Mouse (Mus musculus) embryonic facial prominence, embryonic 11.5 days (tissue): ENCODE data around the gene 4833439L19Rik. TPM values are rescaled to one million over a fixed set of nuclear protein-coding genes. Genes with fewer than 3 reads are reported as not detected.
"Not testable (repeated sequence)": the region's sequence is repeated elsewhere in the genome, so short reads cannot be mapped to it uniquely, and the experiment has no call there.

Experiments used
- ATAC-seq: fragments of 200-750 bp; cut with Nextera tagmentation; replicated peaks from 2 replicates; pipeline ENCODE4 v1.8.0; 2017; ENCODE audit warnings: low read depth; ENCODE audit not compliant: insufficient number of reproducible peaks, low FRiP score, low TSS enrichment
- DNase-seq: peaks from one replicate; pipeline ENCODE4 v3.0.0-alpha.2; 2015; ENCODE audit warnings: low spot score
- H3K27ac ChIP-seq: fragments of 300-500 bp; sonication (generic); replicated peaks from 2 replicates; pipeline ENCODE4 v1.5.1; 2014; ENCODE audit warnings: mild to moderate bottlenecking, low read depth, low read length, control low read depth
- H3K27me3 ChIP-seq: fragments of 300-500 bp; sonication (generic); 2 replicates; pipeline ENCODE4 v1.6.1; 2014; ENCODE audit warnings: mild to moderate bottlenecking, low read length, moderate library complexity, mixed read lengths; ENCODE audit not compliant: control insufficient read depth, insufficient read depth
- H3K36me3 ChIP-seq: fragments of 300-500 bp; sonication (generic); replicated peaks from 2 replicates; pipeline ENCODE4 v1.6.1; 2014; ENCODE audit warnings: low read depth, mild to moderate bottlenecking, low read length, moderate library complexity, mixed read lengths; ENCODE audit not compliant: control insufficient read depth, insufficient read depth
- H3K4me1 ChIP-seq: fragments of 300-500 bp; sonication (generic); 2 replicates; pipeline ENCODE4 v1.6.1; 2014; ENCODE audit warnings: low read length, mixed read lengths; ENCODE audit not compliant: control insufficient read depth, insufficient read depth
- H3K4me2 ChIP-seq: fragments of 300-500 bp; sonication (generic); 2 replicates; pipeline ENCODE4 v1.6.1; 2014; ENCODE audit warnings: low read depth, mild to moderate bottlenecking, control low read depth, low read length, moderate library complexity
- H3K4me3 ChIP-seq: fragments of 300-500 bp; sonication (generic); 2 replicates; pipeline ENCODE4 v1.5.1; 2014; ENCODE audit warnings: low read depth, low read length, control low read depth
- H3K9ac ChIP-seq: fragments of 300-500 bp; sonication (generic); replicated peaks from 2 replicates; pipeline ENCODE4 v1.6.1; 2014; ENCODE audit warnings: mild to moderate bottlenecking, control low read depth, low read length
- H3K9me3 ChIP-seq: fragments of 300-500 bp; sonication (generic); replicated peaks from 2 replicates; pipeline ENCODE4 v1.6.1; 2016; ENCODE audit warnings: mild to moderate bottlenecking, low read length, inconsistent platforms, mixed read lengths; ENCODE audit not compliant: control insufficient read depth
- WGBS: fragments of 180-500 bp; shearing (Covaris S2); extraction: QIAGEN DNeasy Blood & Tissue Kit; methylation state at CpG from one replicate; pipeline ENCODE4 v1.1.7; 2014; 5-methylcytosine and 5-hydroxymethylcytosine counted together
- polyA plus RNA-seq: library from polyadenylated mRNA; unstranded; fragments of >200 nt; fragmentation: Nextera tagmentation; extraction: Ambion mirVana; gene quantifications from 2 replicates; pipeline ENCODE4 v1.2.1, GENCODE M21; 2014

4833439L19Rik gene
- polyA plus RNA-seq: 188 and 204 TPM in 2 replicates

- peak within 1 kb of the TSS; percentile 98 for H3K4me3 ChIP-seq
- peak; percentile 100 for DNase-seq
Observed at GRCm38 (mm10) chr13:54565201-54565581, at the start of gene 4833439L19Rik. 4833439L19Rik (minus strand) TSS chr13:54565435.

GRCm38 (mm10) chr13:54613141-54613540, 47.9 kb upstream of the 4833439L19Rik start:
- H3K4me1 ChIP-seq, H3K4me2 ChIP-seq, H3K9ac ChIP-seq, H3K27me3 ChIP-seq, DNase-seq, ATAC-seq, H3K9me3 ChIP-seq, H3K36me3 ChIP-seq, H3K27ac ChIP-seq, H3K4me3 ChIP-seq: not testable (repeated sequence)
- WGBS: 84% methylated on average over 8 of the region's 8 CpGs

More at GRCm38 (mm10) chr13:54565201-54565581, at the start of gene 4833439L19Rik:
- Histone ChIP-seq H3K27me3 (no peaks in the 10 kb centered on the region), H3K36me3 (no peaks in the 10 kb centered on the region; the same call in 1 of the 2 replicates), H3K4me2 (peak within 1 kb of the TSS; percentile 57), H3K9me3 (no peaks in the 10 kb centered on the region), H3K27ac (peak within 1 kb of the TSS; percentile 59), H3K4me1 (no peaks in the 10 kb centered on the region), H3K9ac (peak within 1 kb of the TSS; percentile 97)
- peak; percentile 94 for ATAC-seq
- under 1% methylated on average over 27 of the region's 27 CpGs for WGBS

- Histone ChIP-seq H3K4me1 (no peaks in the 10 kb centered on the region), H3K27ac (no peak within 1 kb of the TSS), H3K4me2 (peak within 1 kb of the TSS; percentile 94), H3K4me3 (peak within 1 kb of the TSS; percentile 61), H3K9me3 (no peaks in the 10 kb centered on the region), H3K27me3 (peaks cover 4% of the 10 kb centered on the region; the same call in 1 of the 2 replicates), H3K36me3 (no peaks in the 10 kb centered on the region), H3K9ac (peak within 1 kb of the TSS; percentile 71)
- DNase-seq (peak; percentile 78), ATAC-seq (peak; percentile 49)
- WGBS: under 1% methylated on average over 65 of the region's 66 CpGs
Observed at GRCm38 (mm10) chr13:54610972-54611754, 45.9 kb upstream of the 4833439L19Rik start, which contains the start of gene Cltb. Cltb (minus strand) TSS chr13:54611344.

- Histone ChIP-seq H3K4me2 (peak overlapping the region; percentile 94), H3K27ac (no peak overlapping the region), H3K9me3 (no peaks in the 10 kb centered on the region), H3K4me3 (peak overlapping the region; percentile 61), H3K27me3 (peaks cover 4% of the 10 kb centered on the region; the same call in 1 of the 2 replicates), H3K9ac (peak overlapping the region; percentile 71), H3K4me1 (no peaks in the 10 kb centered on the region), H3K36me3 (no peaks in the 10 kb centered on the region)
- peak; percentile 31; the same call in 1 of the 2 replicates for ATAC-seq
- 8% methylated on average over 13 of the region's 13 CpGs for WGBS
- DNase-seq: no peak
Observed at GRCm38 (mm10) chr13:54610613-54610971, 45.4 kb upstream of the 4833439L19Rik start.

GRCm38 (mm10) chr13:54609301-54609700, 44.1 kb upstream of the 4833439L19Rik start:
- Histone ChIP-seq H3K9me3 (no peaks in the 10 kb centered on the region), H3K4me2 (no peak overlapping the region), H3K9ac (no peak overlapping the region)

GRCm38 (mm10) chr13:54608666-54609065, 43.4 kb upstream of the 4833439L19Rik start:
- H3K4me1 ChIP-seq: no peaks in the 10 kb centered on the region
- ATAC-seq (no peak), DNase-seq (no peak)
- WGBS: 13% methylated on average over 8 of the region's 8 CpGs
- no peak overlapping the region for H3K4me2 ChIP-seq
- H3K36me3 ChIP-seq: no peaks in the 10 kb centered on the region
- H3K27me3 ChIP-seq: peaks cover 4% of the 10 kb centered on the region; the same call in 1 of the 2 replicates
- H3K9ac ChIP-seq: peak overlapping the region; percentile 15; the same call in 1 of the 2 replicates
- no peaks in the 10 kb centered on the region for H3K9me3 ChIP-seq
- H3K27ac ChIP-seq: no peak overlapping the region
- H3K4me3 ChIP-seq: no peak overlapping the region

More at GRCm38 (mm10) chr13:54609301-54609700, 44.1 kb upstream of the 4833439L19Rik start:
- ATAC-seq: no peak
- no peak for DNase-seq
- 21% methylated on average over 1 of the region's 1 CpGs for WGBS
- Histone ChIP-seq H3K36me3 (no peaks in the 10 kb centered on the region), H3K4me3 (no peak overlapping the region), H3K27ac (no peak overlapping the region), H3K4me1 (no peaks in the 10 kb centered on the region), H3K27me3 (peaks cover 4% of the 10 kb centered on the region; the same call in 1 of the 2 replicates)

GRCm38 (mm10) chr13:54608002-54608401, 42.8 kb upstream of the 4833439L19Rik start:
- WGBS: 78% methylated on average over 3 of the region's 3 CpGs
- H3K27ac ChIP-seq: no peak overlapping the region
- H3K36me3 ChIP-seq: no peaks in the 10 kb centered on the region
- H3K4me1 ChIP-seq: no peaks in the 10 kb centered on the region
- H3K4me2 ChIP-seq: no peak overlapping the region
- ATAC-seq (no peak), DNase-seq (no peak)
- H3K4me3 ChIP-seq: no peak overlapping the region
- no peak overlapping the region for H3K9ac ChIP-seq
- peaks cover 4% of the 10 kb centered on the region; the same call in 1 of the 2 replicates for H3K27me3 ChIP-seq
- no peaks in the 10 kb centered on the region for H3K9me3 ChIP-seq

- H3K4me2 ChIP-seq: no peak overlapping the region
- 70% methylated on average over 5 of the region's 5 CpGs for WGBS
- DNase-seq: no peak
- H3K9me3 ChIP-seq: no peaks in the 10 kb centered on the region
- no peak overlapping the region for H3K27ac ChIP-seq
- H3K27me3 ChIP-seq: peaks cover 4% of the 10 kb centered on the region; the same call in 1 of the 2 replicates
- no peaks in the 10 kb centered on the region for H3K4me1 ChIP-seq
- no peak overlapping the region for H3K4me3 ChIP-seq
- no peak for ATAC-seq
- H3K9ac ChIP-seq: no peak overlapping the region
- H3K36me3 ChIP-seq: no peaks in the 10 kb centered on the region
Observed at GRCm38 (mm10) chr13:54607204-54607603, 42.0 kb upstream of the 4833439L19Rik start.
